Mouse (Mus musculus) hindbrain, embryonic 10.5 days (tissue): ENCODE results near the gene Gm9747. TPM values are rescaled to one million over a fixed set of nuclear protein-coding genes. Genes with fewer than 3 reads are reported as not detected.
A peak's percentile ranks its signal among the peaks of the same experiment; 100 is the strongest.

Experiments
- DNase-seq: peaks from one replicate; pipeline ENCODE4 v3.0.0-alpha.2; 2017; ENCODE audit warnings: low spot score
- H3K27ac ChIP-seq: fragments of 300-500 bp; sonication (generic); 2 replicates; pipeline ENCODE4 v1.5.1; 2016; ENCODE audit warnings: mild to moderate bottlenecking, moderate library complexity
- H3K27me3 ChIP-seq: fragments of 300-500 bp; sonication (generic); 2 replicates; pipeline ENCODE4 v1.6.1; 2016; ENCODE audit warnings: mild to moderate bottlenecking; ENCODE audit not compliant: poor library complexity, insufficient read depth, severe bottlenecking
- H3K36me3 ChIP-seq: fragments of 300-500 bp; sonication (generic); 2 replicates; pipeline ENCODE4 v1.6.1; 2016; ENCODE audit warnings: mild to moderate bottlenecking, moderate library complexity
- H3K4me1 ChIP-seq: fragments of 300-500 bp; sonication (generic); replicated peaks from 2 replicates; pipeline ENCODE4 v1.6.1; 2016; ENCODE audit warnings: mild to moderate bottlenecking
- H3K4me3 ChIP-seq: fragments of 300-500 bp; sonication (generic); 2 replicates; pipeline ENCODE4 v1.5.1; 2016; ENCODE audit warnings: mild to moderate bottlenecking, moderate library complexity
- H3K9me3 ChIP-seq: fragments of 300-500 bp; sonication (generic); 2 replicates; pipeline ENCODE4 v1.6.1; 2016; ENCODE audit warnings: mild to moderate bottlenecking, moderate library complexity
- WGBS: fragments of 180-500 bp; shearing (Covaris S2); methylation state at CpG from one replicate; pipeline ENCODE4 v1.1.7; 2016; 5-methylcytosine and 5-hydroxymethylcytosine counted together
- polyA plus RNA-seq: library from polyadenylated mRNA; unstranded; fragments of >200 nt; fragmentation: Nextera tagmentation; extraction: Ambion mirVana; gene quantifications from 2 replicates; pipeline ENCODE4 v1.2.1, GENCODE M21; 2016

Gm9747 gene
- polyA plus RNA-seq, 1 experiment from 2014 or later, result 25.1 TPM

- Histone ChIP-seq H3K36me3 (peaks cover 24% of the 10 kb centered on the region), H3K27me3 (no peaks in the 10 kb centered on the region), H3K4me3 (no peak overlapping the region), H3K4me1 (peaks cover 3% of the 10 kb centered on the region; the same call in 1 of the 2 replicates), H3K9me3 (no peaks in the 10 kb centered on the region), H3K27ac (no peak overlapping the region)
- DNase-seq, result no peak
- WGBS, result 95% methylated on average over 3 of the region's 3 CpGs
These were observed 1.7 kb downstream of the Gm9747 start for GRCm38 (mm10) chr1:82234616-82235015.

GRCm38 (mm10) chr1:82235455-82236104, 2.7 kb downstream of the Gm9747 start:
- Histone ChIP-seq H3K36me3 (peaks cover 24% of the 10 kb centered on the region), H3K9me3 (no peaks in the 10 kb centered on the region), H3K27me3 (no peaks in the 10 kb centered on the region), H3K4me3 (no peak overlapping the region), H3K4me1 (peaks cover 3% of the 10 kb centered on the region; the same call in 1 of the 2 replicates), H3K27ac (no peak overlapping the region)
- DNase-seq, result no peak
- WGBS, result 65% methylated on average over 3 of the region's 3 CpGs

- no peak for DNase-seq
- WGBS, result 90% methylated on average over 4 of the region's 4 CpGs
- no peaks in the 10 kb centered on the region for H3K9me3 ChIP-seq
- H3K36me3 ChIP-seq, result peaks cover 24% of the 10 kb centered on the region
- no peak overlapping the region for H3K4me3 ChIP-seq
- H3K27me3 ChIP-seq, result no peaks in the 10 kb centered on the region
- no peak overlapping the region for H3K27ac ChIP-seq
- H3K4me1 ChIP-seq, result peaks cover 3% of the 10 kb centered on the region; the same call in 1 of the 2 replicates
These were observed 5.3 kb downstream of the Gm9747 start for GRCm38 (mm10) chr1:82238245-82238644.

- peaks cover 17% of the 10 kb centered on the region for H3K36me3 ChIP-seq
These were observed 6.7 kb downstream of the Gm9747 start for GRCm38 (mm10) chr1:82239409-82240201.

GRCm38 (mm10) chr1:82243260-82243825, 10.4 kb downstream of the Gm9747 start:
- peaks cover 8% of the 10 kb centered on the region for H3K4me1 ChIP-seq
- no peak overlapping the region for H3K4me3 ChIP-seq
- no peak overlapping the region for H3K27ac ChIP-seq
- no peak for DNase-seq
- no peaks in the 10 kb centered on the region for H3K9me3 ChIP-seq
- H3K36me3 ChIP-seq, result 0 out of 2 replicates have a peak, but pooled peaks cover 10% of the 10 kb centered on the region
- no peaks in the 10 kb centered on the region for H3K27me3 ChIP-seq
- WGBS, result 89% methylated on average over 6 of the region's 6 CpGs

More at GRCm38 (mm10) chr1:82239409-82240201, 6.7 kb downstream of the Gm9747 start:
- DNase-seq, result no peak
- 94% methylated on average over 3 of the region's 3 CpGs for WGBS
- Histone ChIP-seq H3K4me3 (no peak overlapping the region), H3K27ac (no peak overlapping the region), H3K4me1 (peaks cover 3% of the 10 kb centered on the region; the same call in 1 of the 2 replicates), H3K9me3 (no peaks in the 10 kb centered on the region), H3K27me3 (no peaks in the 10 kb centered on the region)

GRCm38 (mm10) chr1:82245002-82245401, 12.1 kb downstream of the Gm9747 start:
- WGBS, result 87% methylated on average over 5 of the region's 5 CpGs
- no peak overlapping the region for H3K4me3 ChIP-seq
- DNase-seq, result no peak
- peaks cover 8% of the 10 kb centered on the region for H3K4me1 ChIP-seq
- no peaks in the 10 kb centered on the region for H3K27me3 ChIP-seq
- 0 out of 2 replicates have a peak, but pooled peaks cover 10% of the 10 kb centered on the region for H3K36me3 ChIP-seq
- H3K27ac ChIP-seq, result no peak overlapping the region
- no peaks in the 10 kb centered on the region for H3K9me3 ChIP-seq

GRCm38 (mm10) chr1:82247221-82247951, 14.5 kb downstream of the Gm9747 start:
- no peaks in the 10 kb centered on the region for H3K9me3 ChIP-seq
- peak; percentile 7 for DNase-seq
- 45% methylated on average over 10 of the region's 10 CpGs for WGBS
- no peak overlapping the region for H3K4me3 ChIP-seq
- H3K27me3 ChIP-seq, result no peaks in the 10 kb centered on the region
- H3K4me1 ChIP-seq, result peaks cover 8% of the 10 kb centered on the region
- 0 out of 2 replicates have a peak, but pooled peaks cover 10% of the 10 kb centered on the region for H3K36me3 ChIP-seq
- H3K27ac ChIP-seq, result no peak overlapping the region

- peaks cover 7% of the 10 kb centered on the region; the same call in 1 of the 2 replicates for H3K36me3 ChIP-seq
- no peak for DNase-seq
- WGBS, result 82% methylated on average over 9 of the region's 9 CpGs
These were observed 21.0 kb downstream of the Gm9747 start for GRCm38 (mm10) chr1:82253789-82254445.

GRCm38 (mm10) chr1:82257457-82257856, 24.5 kb downstream of the Gm9747 start:
- Histone ChIP-seq H3K36me3 (peaks cover 7% of the 10 kb centered on the region; the same call in 1 of the 2 replicates), H3K27me3 (no peaks in the 10 kb centered on the region), H3K9me3 (no peaks in the 10 kb centered on the region), H3K27ac (no peak overlapping the region), H3K4me3 (no peak overlapping the region), H3K4me1 (0 out of 2 replicates have a peak, but pooled peaks cover 10% of the 10 kb centered on the region)
- no peak for DNase-seq
- 80% methylated on average over 5 of the region's 5 CpGs for WGBS

More at GRCm38 (mm10) chr1:82253789-82254445, 21.0 kb downstream of the Gm9747 start:
- H3K4me1 ChIP-seq, result 0 out of 2 replicates have a peak, but pooled peaks cover 5% of the 10 kb centered on the region
- no peak overlapping the region for H3K27ac ChIP-seq
- H3K27me3 ChIP-seq, result no peaks in the 10 kb centered on the region
- H3K4me3 ChIP-seq, result no peak overlapping the region
- H3K9me3 ChIP-seq, result no peaks in the 10 kb centered on the region

GRCm38 (mm10) chr1:82258331-82258730, 25.4 kb downstream of the Gm9747 start:
- no peak for DNase-seq
- 70% methylated on average over 7 of the region's 7 CpGs for WGBS

GRCm38 (mm10) chr1:82260055-82260454, 27.1 kb downstream of the Gm9747 start:
- Histone ChIP-seq H3K9me3 (no peaks in the 10 kb centered on the region), H3K27me3 (no peaks in the 10 kb centered on the region), H3K27ac (no peak overlapping the region), H3K4me3 (no peak overlapping the region), H3K36me3 (peaks cover 3% of the 10 kb centered on the region; the same call in 1 of the 2 replicates), H3K4me1 (0 out of 2 replicates have a peak, but pooled peaks cover 10% of the 10 kb centered on the region)
- DNase-seq, result no peak
- 83% methylated on average over 3 of the region's 3 CpGs for WGBS

More at GRCm38 (mm10) chr1:82258331-82258730, 25.4 kb downstream of the Gm9747 start:
- Histone ChIP-seq H3K9me3 (no peaks in the 10 kb centered on the region), H3K4me3 (no peak overlapping the region), H3K36me3 (peaks cover 7% of the 10 kb centered on the region; the same call in 1 of the 2 replicates), H3K27ac (no peak overlapping the region), H3K4me1 (0 out of 2 replicates have a peak, but pooled peaks cover 10% of the 10 kb centered on the region), H3K27me3 (no peaks in the 10 kb centered on the region)
